Mouse (Mus musculus): ENCODE measurements around the gene Mettl9. TPM values are rescaled to one million over a fixed set of nuclear protein-coding genes. Genes with fewer than 3 reads are reported as not detected.

Mettl9 gene
- total RNA-seq, 2 experiments from 2014 or later: 29.2 to 72.2 TPM

- no peak for ATAC-seq (replicated peaks; ENCODE audit: low FRiP score, poor library complexity, severe bottlenecking)
These were observed 8.8 kb downstream of the Mettl9 start for GRCm38 (mm10) chr7:121043004-121043403.

DNA sequence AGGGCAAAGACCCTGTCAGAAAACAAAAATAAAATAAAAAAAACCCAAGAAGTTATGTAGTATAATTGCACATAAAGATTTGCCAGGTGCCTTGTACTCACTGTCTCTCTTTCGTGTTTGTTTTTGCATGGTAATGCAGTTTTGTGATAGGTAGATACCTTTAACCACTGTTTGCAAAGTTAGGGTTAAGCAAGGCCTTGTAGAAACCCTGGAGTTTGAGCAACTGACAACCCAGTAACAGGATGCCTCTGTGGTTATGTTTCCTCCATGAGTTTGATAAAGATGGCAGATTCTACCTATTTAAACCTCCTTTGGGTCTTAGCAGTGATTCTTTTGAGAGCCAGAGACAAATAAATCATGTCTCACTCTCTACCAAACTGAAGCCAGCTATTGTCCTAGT lies 9.3 kb downstream of the Mettl9 start:
- ATAC-seq (replicated peaks; ENCODE audit: low FRiP score, poor library complexity, severe bottlenecking): no peak

- ATAC-seq (replicated peaks; ENCODE audit: low FRiP score, poor library complexity, severe bottlenecking): no peak
These were observed 10.0 kb downstream of the Mettl9 start for GRCm38 (mm10) chr7:121044251-121044650.

DNA sequence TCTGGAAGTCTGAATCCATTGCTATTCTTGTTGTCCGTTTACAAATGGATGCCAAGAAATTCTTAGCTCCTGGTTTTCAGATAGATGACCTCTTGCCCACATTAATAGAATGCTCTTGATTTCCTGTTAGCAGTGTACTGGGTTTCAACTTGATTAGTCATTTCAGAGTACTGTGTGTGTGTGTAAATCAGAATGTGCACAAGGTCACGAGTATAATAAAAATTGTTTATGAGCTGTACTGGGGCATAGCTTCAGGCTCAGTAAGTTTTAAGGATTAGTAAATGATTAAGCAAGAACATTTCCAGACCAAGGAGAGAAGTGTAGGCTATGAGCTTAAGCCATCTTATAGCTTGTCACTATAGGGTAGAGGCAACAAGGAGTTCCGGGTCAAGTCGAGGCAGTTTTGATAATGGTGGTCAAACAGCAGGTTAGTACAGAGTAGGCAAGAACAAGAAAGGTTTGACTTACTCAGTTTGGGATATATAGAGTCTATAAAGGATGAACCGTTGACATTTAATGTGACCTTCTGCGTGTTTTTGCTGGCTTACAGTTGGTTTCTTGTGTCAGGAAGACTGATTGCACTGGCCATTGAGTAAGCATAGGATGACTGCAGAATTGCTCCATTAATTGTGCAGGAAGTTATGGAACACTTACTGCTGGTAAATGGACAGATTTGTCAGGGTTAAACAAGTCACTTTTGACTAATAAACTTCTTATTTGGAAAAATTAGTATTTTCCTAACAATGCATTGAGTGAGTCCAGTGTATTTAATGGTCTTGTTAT lies 11.6 kb downstream of the Mettl9 start:
- ATAC-seq (replicated peaks; ENCODE audit: low FRiP score, poor library complexity, severe bottlenecking): no peak

DNA sequence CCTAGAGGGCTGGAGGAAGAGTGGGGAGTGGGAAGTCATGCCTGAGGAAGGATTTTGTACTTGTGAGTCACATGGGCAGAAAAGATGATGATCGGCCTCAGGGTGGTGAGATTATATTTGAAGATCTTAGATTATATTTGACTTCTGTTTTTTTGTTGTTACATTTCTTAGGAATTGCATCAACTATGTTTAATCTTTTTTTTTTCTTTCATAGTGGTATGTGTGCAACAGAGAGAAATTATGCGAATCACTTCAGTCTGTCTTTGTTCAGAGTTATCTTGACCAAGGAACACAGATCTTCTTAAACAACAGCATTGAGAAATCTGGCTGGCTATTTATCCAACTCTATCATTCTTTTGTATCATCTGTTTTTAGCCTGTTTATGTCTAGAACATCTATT lies 13.4 kb downstream of the Mettl9 start:
- ATAC-seq (replicated peaks; ENCODE audit: low FRiP score, poor library complexity, severe bottlenecking): no peak

- no peak for ATAC-seq (replicated peaks; ENCODE audit: low FRiP score, poor library complexity, severe bottlenecking)
These were observed 18.8 kb downstream of the Mettl9 start for GRCm38 (mm10) chr7:121053071-121053470.

- no peak for ATAC-seq (replicated peaks; ENCODE audit: low FRiP score, poor library complexity, severe bottlenecking)
These were observed 25.4 kb downstream of the Mettl9 start for GRCm38 (mm10) chr7:121059477-121060218.

DNA sequence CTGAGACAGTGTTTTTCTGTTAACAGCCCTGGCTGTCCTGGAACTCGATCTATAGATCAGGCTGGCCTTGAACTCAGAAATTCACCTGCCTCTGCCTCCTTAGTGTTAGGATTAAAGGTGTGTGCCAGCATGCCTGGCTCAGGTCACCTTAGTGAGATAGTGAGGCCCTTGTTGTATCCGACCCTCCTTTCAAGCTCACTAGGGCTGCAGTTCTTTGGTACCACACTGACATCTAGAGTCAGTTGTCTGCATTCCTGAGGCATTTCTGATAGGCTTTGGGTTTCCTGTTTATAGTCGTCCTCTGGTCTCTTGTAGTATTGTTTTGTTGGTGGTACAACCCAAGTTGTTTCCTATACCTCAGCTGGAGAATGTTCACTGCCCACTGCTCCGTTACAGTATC lies 30.1 kb downstream of the Mettl9 start:
- ATAC-seq (replicated peaks; ENCODE audit: low FRiP score, poor library complexity, severe bottlenecking): 0 out of 2 replicates have a peak, but pooled peaks have one; percentile 37

DNA sequence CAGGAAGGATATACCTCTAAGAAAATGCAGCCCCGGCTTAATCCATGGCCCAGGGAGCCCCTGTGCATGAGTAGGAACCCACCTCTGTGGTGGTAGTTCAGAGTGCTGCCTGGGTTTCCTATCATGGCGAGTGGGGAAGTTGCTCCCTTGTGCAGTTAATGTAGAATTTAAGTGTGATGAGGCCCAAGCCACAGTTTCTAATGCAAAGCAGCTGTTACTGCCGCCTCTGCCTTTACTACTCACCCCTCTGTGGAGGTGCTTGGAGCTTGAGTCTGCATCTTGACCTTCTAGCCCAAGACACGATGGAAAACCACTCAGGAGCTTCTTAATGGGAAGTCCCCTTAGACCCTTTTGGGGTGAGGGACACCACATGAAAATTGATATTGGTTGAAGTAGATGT lies 37.0 kb downstream of the Mettl9 start:
- no peak for ATAC-seq (replicated peaks; ENCODE audit: low FRiP score, poor library complexity, severe bottlenecking)

DNA sequence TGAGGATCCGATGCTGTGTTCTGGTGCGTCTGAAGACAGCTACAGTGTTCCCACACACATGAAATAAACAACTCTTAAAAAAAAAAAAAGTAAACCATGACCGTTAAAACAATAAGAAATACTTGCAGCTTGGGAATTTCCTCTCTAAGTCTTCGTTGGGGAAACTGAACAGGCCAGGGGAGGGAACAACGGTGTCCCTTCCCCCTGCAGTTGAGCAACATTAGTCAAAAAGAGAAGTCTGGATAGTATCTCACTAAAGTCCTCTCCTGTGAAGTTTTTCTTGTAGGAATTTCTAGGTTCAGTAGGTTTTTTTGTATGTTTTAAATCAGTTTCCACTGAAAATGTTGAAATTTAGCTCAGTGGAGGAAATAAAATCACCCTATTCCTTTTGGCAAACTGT lies 38.3 kb downstream of the Mettl9 start:
- ATAC-seq (replicated peaks; ENCODE audit: low FRiP score, poor library complexity, severe bottlenecking): no peak

DNA sequence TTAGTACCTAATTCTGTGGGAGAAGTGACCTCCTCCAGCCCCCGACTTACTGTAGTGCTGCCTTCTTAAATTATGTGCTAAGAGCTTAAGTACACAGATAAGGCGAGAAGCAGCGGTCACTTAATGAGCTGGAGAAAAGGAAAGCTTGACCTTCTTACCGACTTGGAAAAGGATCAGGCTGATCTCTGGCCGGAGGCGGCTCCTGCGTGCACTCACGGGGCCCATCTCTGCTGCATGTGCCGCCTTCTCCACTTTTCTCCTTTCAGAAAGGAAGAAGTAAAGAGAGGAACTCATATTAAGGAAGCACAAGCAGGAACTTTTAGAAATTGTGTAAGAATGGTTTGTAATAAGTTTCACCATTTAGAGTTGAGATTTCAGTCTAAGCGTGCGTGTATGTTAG lies 40.0 kb downstream of the Mettl9 start, which contains the start of gene Igsf6:
Igsf6 (minus strand) TSS at position 292 of the 400 bp plus-strand sequence.
- no peak for ATAC-seq (replicated peaks; ENCODE audit: low FRiP score, poor library complexity, severe bottlenecking)

- ATAC-seq (replicated peaks; ENCODE audit: low FRiP score, poor library complexity, severe bottlenecking): no peak
These were observed 40.7 kb downstream of the Mettl9 start for GRCm38 (mm10) chr7:121074801-121075400.

DNA sequence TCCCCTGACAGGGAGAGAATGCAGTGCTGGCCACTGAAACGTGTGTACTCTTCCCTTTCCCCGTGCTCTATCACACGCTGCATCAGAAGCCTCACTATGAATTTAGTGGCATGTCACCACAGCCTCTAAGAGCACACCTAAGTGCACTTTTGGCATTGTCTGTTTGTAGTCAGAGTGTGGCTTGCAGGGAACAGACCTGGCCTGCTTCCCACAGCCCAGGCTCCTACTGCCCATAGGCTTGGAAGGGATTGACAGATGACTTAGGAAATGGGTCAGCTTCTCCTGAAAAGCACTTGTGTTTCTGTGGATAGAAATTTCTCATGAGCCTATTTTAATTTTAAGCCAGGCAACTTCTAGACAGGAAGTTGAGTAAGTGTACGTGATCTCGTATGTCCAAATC lies 41.2 kb downstream of the Mettl9 start:
- ATAC-seq (replicated peaks; ENCODE audit: low FRiP score, poor library complexity, severe bottlenecking): no peak

DNA sequence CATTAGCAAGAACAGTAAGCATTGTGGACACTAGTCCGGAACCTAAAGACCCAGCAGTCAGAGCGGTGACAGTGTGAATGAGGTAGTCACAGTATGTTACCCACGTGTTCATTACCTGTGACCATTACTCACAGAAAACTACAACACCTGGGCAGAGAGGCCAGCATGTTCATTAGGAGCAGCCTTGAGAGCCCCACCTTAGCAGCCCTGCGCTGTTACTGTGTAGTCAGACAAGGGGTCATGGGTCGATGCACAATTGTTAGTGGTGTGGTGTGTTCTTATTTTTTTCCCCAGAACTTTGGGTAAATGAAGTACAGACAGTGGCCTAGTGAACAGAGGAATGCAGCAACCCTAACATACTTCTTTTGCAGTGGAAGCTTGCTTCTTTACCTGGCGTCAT lies 43.1 kb downstream of the Mettl9 start:
- ATAC-seq (replicated peaks; ENCODE audit: low FRiP score, poor library complexity, severe bottlenecking): no peak

- peak; percentile 88 for ATAC-seq (replicated peaks; ENCODE audit: low FRiP score, poor library complexity, severe bottlenecking)
These were observed 43.6 kb downstream of the Mettl9 start for GRCm38 (mm10) chr7:121077829-121078228.

DNA sequence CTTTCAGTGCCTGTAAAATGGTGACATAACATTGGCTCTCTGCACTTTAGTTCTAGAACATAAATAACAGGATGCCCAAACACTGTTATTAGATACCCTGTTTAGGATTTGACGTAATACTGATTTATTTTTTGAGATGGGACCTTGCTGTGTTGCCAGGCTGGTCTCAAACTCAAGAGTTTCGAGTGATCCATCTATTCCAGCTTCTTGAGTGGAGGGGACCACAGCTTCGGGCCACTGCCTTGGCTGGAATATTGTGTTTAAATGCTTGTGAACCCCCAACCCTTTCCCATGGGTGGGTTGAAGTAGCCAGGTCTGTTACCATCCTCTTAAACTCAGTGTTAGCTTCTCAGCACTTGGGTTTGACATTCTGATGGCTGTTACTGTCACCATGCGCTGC lies 47.1 kb downstream of the Mettl9 start, which contains the start of gene Otoa:
Otoa (plus strand) TSS at position 301 of the 400 bp plus-strand sequence.
- ATAC-seq (replicated peaks; ENCODE audit: low FRiP score, poor library complexity, severe bottlenecking): no peak

- ATAC-seq (replicated peaks; ENCODE audit: low FRiP score, poor library complexity, severe bottlenecking): no peak
These were observed 47.6 kb downstream of the Mettl9 start for GRCm38 (mm10) chr7:121081816-121082215.

DNA sequence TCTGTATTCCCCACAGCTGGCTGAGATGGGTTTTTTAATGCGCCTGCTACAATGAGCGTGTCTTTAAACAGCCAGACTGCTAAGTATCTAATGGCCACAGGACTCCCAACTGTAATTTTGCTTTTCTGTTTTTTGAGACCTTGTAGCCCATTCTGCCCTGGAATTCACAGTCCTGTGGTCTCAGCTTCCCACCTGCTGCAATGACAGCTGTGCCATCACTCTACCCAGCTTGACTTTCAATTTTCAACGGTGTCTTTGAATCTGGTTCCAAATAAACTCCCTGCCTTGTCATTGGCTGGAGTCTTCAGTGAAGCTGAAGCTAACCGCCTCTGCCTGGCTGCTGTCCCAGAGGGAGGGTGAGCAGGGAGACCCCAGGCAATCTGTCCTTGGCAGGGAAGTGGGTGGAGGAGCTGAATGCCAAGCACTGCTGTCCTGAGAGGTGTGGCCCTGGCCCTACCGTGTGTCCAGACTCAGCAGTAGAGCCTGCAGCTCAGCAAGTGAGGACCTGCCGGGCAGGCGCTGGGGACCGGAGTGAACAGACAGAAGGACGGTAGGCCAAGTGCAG lies 48.8 kb downstream of the Mettl9 start:
- no peak for ATAC-seq (replicated peaks; ENCODE audit: low FRiP score, poor library complexity, severe bottlenecking)

DNA sequence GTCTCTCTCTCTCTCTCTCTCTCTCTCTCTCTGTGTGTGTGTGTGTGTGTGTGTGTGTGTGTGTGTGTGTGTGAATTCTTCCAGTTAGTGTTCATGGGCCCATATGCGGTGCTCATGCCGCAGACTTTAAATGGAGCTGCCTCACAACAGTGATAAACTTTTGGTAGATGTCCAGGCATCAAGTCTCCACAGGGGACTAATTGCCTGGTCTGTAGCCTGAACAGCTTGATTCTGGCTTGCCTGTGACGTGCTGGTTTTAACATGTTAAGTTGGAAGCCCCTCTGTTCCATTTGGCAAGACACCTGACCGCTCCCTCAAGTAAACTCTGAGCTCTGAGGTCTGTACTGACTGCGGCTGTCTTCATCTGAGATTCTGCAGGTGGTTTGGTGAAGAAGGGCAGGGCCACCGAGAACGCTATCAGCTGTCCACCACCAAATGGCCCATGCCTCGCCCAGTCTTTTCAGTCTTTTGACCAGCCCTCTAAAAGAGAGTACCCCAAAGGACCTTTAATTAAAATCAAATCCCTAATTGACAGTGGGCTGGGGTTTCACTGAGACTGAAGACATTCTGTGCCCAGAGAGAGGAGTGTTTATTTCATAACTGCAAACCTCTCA lies 50.7 kb downstream of the Mettl9 start:
- ATAC-seq (replicated peaks; ENCODE audit: low FRiP score, poor library complexity, severe bottlenecking): no peak

- no peak for ATAC-seq (replicated peaks; ENCODE audit: low FRiP score, poor library complexity, severe bottlenecking)
These were observed 51.3 kb downstream of the Mettl9 start for GRCm38 (mm10) chr7:121085500-121085899.
